ENCODE assay signal across 22 mouse cellular contexts in genomic region chr6:53738206-53738605, GRCm38 (mm10).
A peak's percentile ranks its signal among the peaks of the same experiment; 100 is the strongest.
DNase-seq lines count a peak whose midpoint lies in the region; ATAC-seq lines count a peak whose summit lies in the region.
"Had no signal": no experiment of that assay in that cellular context is flagged by ENCODE, and none has a peak within 500 bp of the region (broad histone marks: within the 10 kb centered on the region; RNA-seq: fewer than 3 reads in every experiment).

No protein-coding gene starts in this region.

- no peak overlapping the region for H3K9ac ChIP-seq in kidney, embryonic 15.5 days
- H3K9ac ChIP-seq in liver, embryonic 11.5 days (ENCODE audit: low read depth, low read length): no peak overlapping the region
- no peak overlapping the region for H3K9ac ChIP-seq in liver, embryonic 12.5 days
- no peak overlapping the region for H3K9ac ChIP-seq in midbrain, embryonic 11.5 days (ENCODE audit: low read length)
- H3K9ac ChIP-seq: embryonic facial prominence, embryonic 13.5 days; embryonic facial prominence, embryonic 15.5 days; forebrain, embryonic 12.5 days had no signal

- no peaks in the 10 kb centered on the region for H3K36me3 ChIP-seq in kidney, embryonic 15.5 days
- H3K36me3 ChIP-seq in liver, embryonic 11.5 days (ENCODE audit: control insufficient read depth, insufficient read depth, low read length): no peaks in the 10 kb centered on the region
- no peaks in the 10 kb centered on the region for H3K36me3 ChIP-seq in liver, embryonic 12.5 days
- no peaks in the 10 kb centered on the region for H3K36me3 ChIP-seq in midbrain, embryonic 11.5 days (ENCODE audit: control insufficient read depth, insufficient read depth, low read length)
- no peaks in the 10 kb centered on the region for H3K36me3 ChIP-seq in midbrain, embryonic 10.5 days
- H3K36me3 ChIP-seq: embryonic facial prominence, embryonic 13.5 days; embryonic facial prominence, embryonic 15.5 days; forebrain, embryonic 10.5 days; forebrain, embryonic 12.5 days had no signal

- no peak for DNase-seq in kidney, adult 9 months
- peak; percentile 11 for DNase-seq in liver, embryonic 11.5 days (ENCODE audit: low spot score)
- DNase-seq in midbrain, embryonic 11.5 days (ENCODE audit: low spot score, missing footprints): peak; percentile 81
- no peak for DNase-seq in midbrain, embryonic 10.5 days (ENCODE audit: low spot score)
- DNase-seq: adrenal gland, adult 2 months; adrenal gland, postnatal 10 days; adrenal gland, postnatal 25 days; cerebellum, adult 11 months; cerebellum, adult 18-20 months; cerebellum, adult 8-10 months; cerebellum, adult 9-11 months; cerebellum, postnatal 14 days; cerebellum, postnatal 36 days had no signal

- H3K9me3 ChIP-seq in kidney, embryonic 15.5 days (replicated peaks): no peaks in the 10 kb centered on the region
- no peaks in the 10 kb centered on the region for H3K9me3 ChIP-seq in liver, embryonic 11.5 days (ENCODE audit: control insufficient read depth, low read length)
- no peaks in the 10 kb centered on the region for H3K9me3 ChIP-seq in liver, embryonic 12.5 days (replicated peaks)
- H3K9me3 ChIP-seq in midbrain, embryonic 11.5 days (ENCODE audit: control insufficient read depth, low read length): no peaks in the 10 kb centered on the region
- no peaks in the 10 kb centered on the region for H3K9me3 ChIP-seq in midbrain, embryonic 10.5 days (replicated peaks)
- H3K9me3 ChIP-seq: embryonic facial prominence, embryonic 13.5 days; embryonic facial prominence, embryonic 15.5 days; forebrain, embryonic 10.5 days; forebrain, embryonic 12.5 days had no signal

- no peak overlapping the region for H3K4me2 ChIP-seq in kidney, embryonic 15.5 days
- no peak overlapping the region for H3K4me2 ChIP-seq in liver, embryonic 11.5 days
- H3K4me2 ChIP-seq in liver, embryonic 12.5 days: no peak overlapping the region
- no peak overlapping the region for H3K4me2 ChIP-seq in midbrain, embryonic 11.5 days
- H3K4me2 ChIP-seq: embryonic facial prominence, embryonic 13.5 days; embryonic facial prominence, embryonic 15.5 days; forebrain, embryonic 12.5 days had no signal

- ATAC-seq in kidney, embryonic 15.5 days (replicated peaks; ENCODE audit: low FRiP score): 0 out of 2 replicates have a peak, but pooled peaks have one; percentile 8
- no peak for ATAC-seq in liver, embryonic 11.5 days (replicated peaks; ENCODE audit: low FRiP score)
- ATAC-seq in liver, embryonic 12.5 days: no peak
- no peak for ATAC-seq in midbrain, embryonic 11.5 days (ENCODE audit: low FRiP score)
- ATAC-seq: forebrain, embryonic 14.5 days; forebrain, embryonic 16.5 days had no signal

- peak overlapping the region; percentile 27; the same call in 1 of the 2 replicates for H3K27ac ChIP-seq in kidney, embryonic 15.5 days
- no peak overlapping the region for H3K27ac ChIP-seq in liver, embryonic 11.5 days (ENCODE audit: low read depth, low read length)
- no peak overlapping the region for H3K27ac ChIP-seq in liver, embryonic 12.5 days
- H3K27ac ChIP-seq in midbrain, embryonic 11.5 days (ENCODE audit: low read depth, low read length): no peak overlapping the region
- H3K27ac ChIP-seq in midbrain, embryonic 10.5 days (replicated peaks): no peak overlapping the region
- H3K27ac ChIP-seq: embryonic facial prominence, embryonic 13.5 days; embryonic facial prominence, embryonic 15.5 days; forebrain, embryonic 10.5 days; forebrain, embryonic 12.5 days had no signal

- peaks cover 21% of the 10 kb centered on the region for H3K4me1 ChIP-seq in kidney, embryonic 15.5 days
- H3K4me1 ChIP-seq in liver, embryonic 11.5 days (replicated peaks; ENCODE audit: control insufficient read depth, insufficient read depth, low read length): no peaks in the 10 kb centered on the region
- H3K4me1 ChIP-seq in liver, embryonic 12.5 days: no peaks in the 10 kb centered on the region
- H3K4me1 ChIP-seq in midbrain, embryonic 11.5 days (ENCODE audit: control insufficient read depth, insufficient read depth, low read length): no peaks in the 10 kb centered on the region
- H3K4me1 ChIP-seq in midbrain, embryonic 10.5 days: peaks cover 18% of the 10 kb centered on the region
- H3K4me1 ChIP-seq: embryonic facial prominence, embryonic 15.5 days; forebrain, embryonic 12.5 days had no signal

- no peaks in the 10 kb centered on the region for H3K27me3 ChIP-seq in kidney, embryonic 15.5 days
- no peaks in the 10 kb centered on the region for H3K27me3 ChIP-seq in liver, embryonic 11.5 days (replicated peaks; ENCODE audit: control insufficient read depth, insufficient read depth, low read length)
- H3K27me3 ChIP-seq in liver, embryonic 12.5 days (replicated peaks): no peaks in the 10 kb centered on the region
- H3K27me3 ChIP-seq in midbrain, embryonic 11.5 days (ENCODE audit: control insufficient read depth, insufficient read depth, low read length): no peaks in the 10 kb centered on the region; the same call in 1 of the 2 replicates
- peaks cover 60% of the 10 kb centered on the region for H3K27me3 ChIP-seq in midbrain, embryonic 10.5 days (ENCODE audit: low read depth, poor library complexity, severe bottlenecking)
- H3K27me3 ChIP-seq: embryonic facial prominence, embryonic 13.5 days; embryonic facial prominence, embryonic 15.5 days had no signal

- H3K4me3 ChIP-seq in kidney, embryonic 15.5 days (replicated peaks): no peak overlapping the region
- no peak overlapping the region for H3K4me3 ChIP-seq in liver, embryonic 11.5 days (ENCODE audit: low read depth, low read length)
- H3K4me3 ChIP-seq in liver, embryonic 12.5 days: no peak overlapping the region
- H3K4me3 ChIP-seq in midbrain, embryonic 11.5 days (ENCODE audit: low read depth, low read length): no peak overlapping the region
- H3K4me3 ChIP-seq in midbrain, embryonic 10.5 days: no peak overlapping the region
- H3K4me3 ChIP-seq: embryonic facial prominence, embryonic 13.5 days; embryonic facial prominence, embryonic 15.5 days; erythroblast, embryonic 14.5 days; forebrain, embryonic 10.5 days; forebrain, embryonic 12.5 days had no signal

Comparison
In these comparisons a context has a peak if more than half of its experiments do, and no peak if none do; other contexts are left out.
1. DNase-seq: peak in liver, embryonic 11.5 days (single experiment) and midbrain, embryonic 11.5 days (single experiment); none in kidney, adult 9 months (single experiment) and midbrain, embryonic 10.5 days (single experiment).